Mouse (Mus musculus): Measurements from ENCODE around the gene Dynlrb1.

DNA sequence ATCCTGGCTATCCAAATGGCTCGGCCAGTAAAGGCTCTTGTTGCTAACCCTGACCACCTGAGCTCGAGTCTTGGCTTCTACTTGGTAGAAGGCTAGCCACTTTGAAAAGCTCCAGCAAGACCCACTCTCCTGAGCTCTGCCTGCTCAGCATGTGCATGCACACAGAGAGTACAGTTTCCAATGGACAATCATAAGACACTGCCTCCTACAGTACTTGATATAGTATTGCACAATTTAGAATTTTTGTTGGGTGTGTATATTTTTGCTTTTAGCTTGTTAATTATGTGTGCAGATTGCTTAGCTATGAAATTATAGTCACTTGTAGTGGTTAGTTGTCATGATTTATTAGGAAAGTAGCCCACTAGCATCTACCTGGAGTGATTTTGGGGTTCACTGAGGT is 12.4 kb downstream of the Dynlrb1 start:
- no peak for TF ChIP-seq EP300 (optimal IDR thresholded peaks at IDR 0.05)
- TF ChIP-seq CTCF (IDR thresholded peaks at IDR 0.05; ENCODE audit: low read depth), result peak; percentile 37
